Mouse (Mus musculus) bone marrow, adult 2 months (tissue): ENCODE measurements around the gene Csrnp3.

Source experiments
- CTCF ChIP-seq: fragments of 200-500 bp; IDR thresholded peaks from 2 replicates; pipeline ENCODE4 v1.5.1; 2011; ENCODE audit warnings: low read length, control low read depth; ENCODE audit not compliant: control insufficient read depth, insufficient read depth
- POLR2A ChIP-seq: fragments of 200-500 bp; IDR thresholded peaks from 2 replicates; pipeline ENCODE4 v1.6.1; 2011; ENCODE audit warnings: low read depth, mild to moderate bottlenecking, control low read depth, low read length, borderline replicate concordance; ENCODE audit not compliant: control insufficient read depth

DNA sequence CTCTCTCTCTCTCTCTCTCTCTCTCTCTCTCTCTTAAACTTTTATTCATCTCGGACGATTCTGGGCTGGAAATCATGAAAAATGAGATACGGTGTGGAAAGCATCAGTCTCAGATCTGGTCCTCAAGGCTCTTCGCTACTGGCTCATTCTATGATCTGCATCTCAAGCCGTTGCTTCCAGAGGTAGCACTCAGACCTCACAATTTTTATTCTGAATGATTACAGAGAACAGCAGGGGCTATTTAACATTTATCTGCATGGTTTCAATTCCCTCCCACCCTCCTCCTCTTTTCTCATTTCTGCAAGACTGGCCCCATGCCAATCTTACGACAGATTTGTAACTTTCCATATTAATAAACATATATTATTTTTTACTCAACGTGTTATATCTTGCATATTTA lies 12.1 kb upstream of the Csrnp3 start:
- no peak for TF ChIP-seq POLR2A
- no peak for TF ChIP-seq CTCF
